Mouse (Mus musculus): ENCODE results near the gene Iscu. TPM values are rescaled to one million over a fixed set of nuclear protein-coding genes. Genes with fewer than 3 reads are reported as not detected.

Gene Iscu
- polyA plus RNA-seq, 1 experiment, result 58.2 TPM

GRCm38 (mm10) chr5:113812638-113813037 lies 40.1 kb downstream of the Iscu start:
- H3K9me3 ChIP-seq (replicated peaks; ENCODE audit: control insufficient read depth, insufficient read depth, low read length, poor library complexity, severe bottlenecking), result no peaks in the 10 kb centered on the region
- no peaks in the 10 kb centered on the region for H3K36me3 ChIP-seq (ENCODE audit: control insufficient read depth, insufficient read depth, low read length, poor library complexity, severe bottlenecking)
- TF ChIP-seq CTCF (IDR thresholded peaks at IDR 0.05; ENCODE audit: low read depth, low read length) (no peak), POLR2A (IDR thresholded peaks at IDR 0.05; ENCODE audit: insufficient read depth, low read length) (no peak), EP300 (IDR thresholded peaks at IDR 0.05; ENCODE audit: insufficient read depth, low read depth, low read length) (no peak)
- no peak overlapping the region for H3K27ac ChIP-seq (ENCODE audit: insufficient read depth, low read length)
- peaks cover 3% of the 10 kb centered on the region for H3K4me1 ChIP-seq (ENCODE audit: control insufficient read depth, insufficient read depth, low read length)
- H3K4me3 ChIP-seq (ENCODE audit: low read depth, low read length), result no peak overlapping the region
- no peaks in the 10 kb centered on the region for H3K27me3 ChIP-seq (ENCODE audit: control insufficient read depth, insufficient read depth, low read length, poor library complexity, severe bottlenecking)
- no peak overlapping the region for H3K9ac ChIP-seq (ENCODE audit: low read depth, poor library complexity, severe bottlenecking)

- no peaks in the 10 kb centered on the region for H3K36me3 ChIP-seq (ENCODE audit: control insufficient read depth, insufficient read depth, low read length, poor library complexity, severe bottlenecking)
- H3K9ac ChIP-seq (ENCODE audit: low read depth, poor library complexity, severe bottlenecking), result no peak overlapping the region
- no peak overlapping the region for H3K27ac ChIP-seq (ENCODE audit: insufficient read depth, low read length)
- TF ChIP-seq POLR2A (IDR thresholded peaks at IDR 0.05; ENCODE audit: insufficient read depth, low read length) (no peak), CTCF (IDR thresholded peaks at IDR 0.05; ENCODE audit: low read depth, low read length) (peak; percentile 87)
- H3K27me3 ChIP-seq (ENCODE audit: control insufficient read depth, insufficient read depth, low read length, poor library complexity, severe bottlenecking), result no peaks in the 10 kb centered on the region
- peaks cover 3% of the 10 kb centered on the region for H3K4me1 ChIP-seq (ENCODE audit: control insufficient read depth, insufficient read depth, low read length)
- no peak overlapping the region for H3K4me3 ChIP-seq (ENCODE audit: low read depth, low read length)
- no peaks in the 10 kb centered on the region for H3K9me3 ChIP-seq (replicated peaks; ENCODE audit: control insufficient read depth, insufficient read depth, low read length, poor library complexity, severe bottlenecking)
Measured at GRCm38 (mm10) chr5:113813608-113814007, 41.1 kb downstream of the Iscu start.

GRCm38 (mm10) chr5:113814111-113815040 lies 41.8 kb downstream of the Iscu start:
- peak overlapping the region; percentile 26; the same call in 1 of the 2 replicates for H3K9ac ChIP-seq (ENCODE audit: low read depth, poor library complexity, severe bottlenecking)

GRCm38 (mm10) chr5:113815041-113815389 lies 42.5 kb downstream of the Iscu start:
- Histone ChIP-seq H3K27ac (ENCODE audit: insufficient read depth, low read length) (no peak overlapping the region), H3K4me1 (ENCODE audit: control insufficient read depth, insufficient read depth, low read length) (peaks cover 3% of the 10 kb centered on the region), H3K4me3 (ENCODE audit: low read depth, low read length) (no peak overlapping the region), H3K9ac (ENCODE audit: low read depth, poor library complexity, severe bottlenecking) (no peak overlapping the region), H3K27me3 (ENCODE audit: control insufficient read depth, insufficient read depth, low read length, poor library complexity, severe bottlenecking) (no peaks in the 10 kb centered on the region), H3K9me3 (replicated peaks; ENCODE audit: control insufficient read depth, insufficient read depth, low read length, poor library complexity, severe bottlenecking) (no peaks in the 10 kb centered on the region), H3K36me3 (ENCODE audit: control insufficient read depth, insufficient read depth, low read length, poor library complexity, severe bottlenecking) (no peaks in the 10 kb centered on the region)
- TF ChIP-seq EP300 (IDR thresholded peaks at IDR 0.05; ENCODE audit: insufficient read depth, low read depth, low read length) (no peak), CTCF (IDR thresholded peaks at IDR 0.05; ENCODE audit: low read depth, low read length) (no peak), POLR2A (IDR thresholded peaks at IDR 0.05; ENCODE audit: insufficient read depth, low read length) (no peak)

More at GRCm38 (mm10) chr5:113814111-113815040, 41.8 kb downstream of the Iscu start:
- H3K9me3 ChIP-seq (replicated peaks; ENCODE audit: control insufficient read depth, insufficient read depth, low read length, poor library complexity, severe bottlenecking), result no peaks in the 10 kb centered on the region
- no peak for TF ChIP-seq EP300 (IDR thresholded peaks at IDR 0.05; ENCODE audit: insufficient read depth, low read depth, low read length)
- no peak for TF ChIP-seq POLR2A (IDR thresholded peaks at IDR 0.05; ENCODE audit: insufficient read depth, low read length)
- no peak for TF ChIP-seq CTCF (IDR thresholded peaks at IDR 0.05; ENCODE audit: low read depth, low read length)
- H3K4me3 ChIP-seq (ENCODE audit: low read depth, low read length), result peak overlapping the region; percentile 24
- no peak overlapping the region for H3K27ac ChIP-seq (ENCODE audit: insufficient read depth, low read length)
- no peaks in the 10 kb centered on the region for H3K27me3 ChIP-seq (ENCODE audit: control insufficient read depth, insufficient read depth, low read length, poor library complexity, severe bottlenecking)
- no peaks in the 10 kb centered on the region for H3K36me3 ChIP-seq (ENCODE audit: control insufficient read depth, insufficient read depth, low read length, poor library complexity, severe bottlenecking)
- H3K4me1 ChIP-seq (ENCODE audit: control insufficient read depth, insufficient read depth, low read length), result peaks cover 3% of the 10 kb centered on the region

- Histone ChIP-seq H3K27ac (ENCODE audit: insufficient read depth, low read length) (no peak overlapping the region), H3K4me1 (ENCODE audit: control insufficient read depth, insufficient read depth, low read length) (peaks cover 3% of the 10 kb centered on the region), H3K9ac (ENCODE audit: low read depth, poor library complexity, severe bottlenecking) (no peak overlapping the region), H3K4me3 (ENCODE audit: low read depth, low read length) (no peak overlapping the region), H3K9me3 (replicated peaks; ENCODE audit: control insufficient read depth, insufficient read depth, low read length, poor library complexity, severe bottlenecking) (no peaks in the 10 kb centered on the region), H3K27me3 (ENCODE audit: control insufficient read depth, insufficient read depth, low read length, poor library complexity, severe bottlenecking) (no peaks in the 10 kb centered on the region), H3K36me3 (ENCODE audit: control insufficient read depth, insufficient read depth, low read length, poor library complexity, severe bottlenecking) (no peaks in the 10 kb centered on the region)
- TF ChIP-seq POLR2A (IDR thresholded peaks at IDR 0.05; ENCODE audit: insufficient read depth, low read length), result no peak
- TF ChIP-seq CTCF (IDR thresholded peaks at IDR 0.05; ENCODE audit: low read depth, low read length), result peak; percentile 84
Measured at GRCm38 (mm10) chr5:113815638-113816152, 43.1 kb downstream of the Iscu start.

GRCm38 (mm10) chr5:113818572-113818971 lies 46.0 kb downstream of the Iscu start:
- H3K4me1 ChIP-seq (ENCODE audit: control insufficient read depth, insufficient read depth, low read length), result peaks cover 3% of the 10 kb centered on the region
- H3K9me3 ChIP-seq (replicated peaks; ENCODE audit: control insufficient read depth, insufficient read depth, low read length, poor library complexity, severe bottlenecking), result no peaks in the 10 kb centered on the region
- peak overlapping the region; percentile 8; the same call in 1 of the 2 replicates for H3K4me3 ChIP-seq (ENCODE audit: low read depth, low read length)
- H3K36me3 ChIP-seq (ENCODE audit: control insufficient read depth, insufficient read depth, low read length, poor library complexity, severe bottlenecking), result no peaks in the 10 kb centered on the region
- no peaks in the 10 kb centered on the region for H3K27me3 ChIP-seq (ENCODE audit: control insufficient read depth, insufficient read depth, low read length, poor library complexity, severe bottlenecking)
- no peak overlapping the region for H3K27ac ChIP-seq (ENCODE audit: insufficient read depth, low read length)
- H3K9ac ChIP-seq (ENCODE audit: low read depth, poor library complexity, severe bottlenecking), result no peak overlapping the region
- TF ChIP-seq POLR2A (IDR thresholded peaks at IDR 0.05; ENCODE audit: insufficient read depth, low read length) (no peak), CTCF (IDR thresholded peaks at IDR 0.05; ENCODE audit: low read depth, low read length) (no peak), EP300 (IDR thresholded peaks at IDR 0.05; ENCODE audit: insufficient read depth, low read depth, low read length) (no peak)
